Mouse (Mus musculus) heart, postnatal 0 days (tissue): Measurements from ENCODE around the gene Amdhd2. TPM values are rescaled to one million over a fixed set of nuclear protein-coding genes. Genes with fewer than 3 reads are reported as not detected.

Experiments used
- ATAC-seq: fragments of 200-750 bp; cut with Nextera tagmentation; 2 replicates; pipeline ENCODE4 v1.8.0; 2017; ENCODE audit warnings: low read depth, moderate number of reproducible peaks, moderate library complexity; ENCODE audit not compliant: insufficient read depth
- DNase-seq: peaks from one replicate; pipeline ENCODE4 v3.0.0-alpha.2; 2016; ENCODE audit warnings: low spot score
- H3K27ac ChIP-seq: fragments of 300-500 bp; sonication (generic); 2 replicates; pipeline ENCODE4 v1.5.1; 2014; ENCODE audit warnings: low read depth, mild to moderate bottlenecking
- H3K27me3 ChIP-seq: fragments of 300-500 bp; sonication (generic); 2 replicates; pipeline ENCODE4 v1.6.1; 2014; ENCODE audit warnings: low read length, mixed read lengths; ENCODE audit not compliant: control insufficient read depth, insufficient read depth
- H3K36me3 ChIP-seq: fragments of 300-500 bp; sonication (generic); replicated peaks from 2 replicates; pipeline ENCODE4 v1.6.1; 2014; ENCODE audit warnings: low read length, mixed read lengths; ENCODE audit not compliant: control insufficient read depth, insufficient read depth
- H3K4me1 ChIP-seq: fragments of 300-500 bp; sonication (generic); 2 replicates; pipeline ENCODE4 v1.6.1; 2014; ENCODE audit warnings: antibody characterized with exemption; ENCODE audit not compliant: control insufficient read depth, insufficient read depth
- H3K4me2 ChIP-seq: fragments of 300-500 bp; sonication (generic); 2 replicates; pipeline ENCODE4 v1.6.1; 2014; ENCODE audit warnings: low read depth, mild to moderate bottlenecking, low read length, moderate library complexity
- H3K4me3 ChIP-seq: fragments of 300-500 bp; sonication (generic); 2 replicates; pipeline ENCODE4 v1.5.1; 2014; ENCODE audit warnings: low read depth, low read length
- H3K9ac ChIP-seq: fragments of 300-500 bp; sonication (generic); replicated peaks from 2 replicates; pipeline ENCODE4 v1.6.1; 2014; ENCODE audit warnings: low read depth, low read length, mixed read lengths
- H3K9me3 ChIP-seq: fragments of 300-500 bp; sonication (generic); replicated peaks from 2 replicates; pipeline ENCODE4 v1.6.1; 2016; ENCODE audit warnings: low read length; ENCODE audit not compliant: control insufficient read depth
- CTCF ChIP-seq: IDR thresholded peaks from 2 replicates; pipeline ENCODE4 v1.5.1; 2016; ENCODE audit warnings: antibody characterized with exemption, control low read depth, low read depth
- EP300 ChIP-seq: IDR thresholded peaks from 2 replicates; pipeline ENCODE4 v1.6.1; 2016; ENCODE audit warnings: antibody characterized with exemption, low read depth
- WGBS: fragments of 180-500 bp; shearing (Covaris S2); extraction: QIAGEN DNeasy Blood & Tissue Kit; methylation state at CpG from one replicate; pipeline ENCODE4 v1.1.7; 2014; 5-methylcytosine and 5-hydroxymethylcytosine counted together
- polyA plus RNA-seq: library from polyadenylated mRNA; unstranded; fragments of >200 nt; fragmentation: Nextera tagmentation; extraction: Ambion mirVana; gene quantifications from 2 replicates; pipeline ENCODE4 v1.2.1, GENCODE M21; 2015
- total RNA-seq: library from RNA; depleted of rRNA; stranded (reverse); fragments of >200 nt; gene quantifications from 2 replicates; pipeline ENCODE4 v1.2.3, GENCODE M21; 2014; ENCODE audit warnings: low replicate concordance

Amdhd2 gene
- total and polyA plus RNA-seq, 2 experiments from 2014 or later = 24.4 to 33.7 TPM

DNA sequence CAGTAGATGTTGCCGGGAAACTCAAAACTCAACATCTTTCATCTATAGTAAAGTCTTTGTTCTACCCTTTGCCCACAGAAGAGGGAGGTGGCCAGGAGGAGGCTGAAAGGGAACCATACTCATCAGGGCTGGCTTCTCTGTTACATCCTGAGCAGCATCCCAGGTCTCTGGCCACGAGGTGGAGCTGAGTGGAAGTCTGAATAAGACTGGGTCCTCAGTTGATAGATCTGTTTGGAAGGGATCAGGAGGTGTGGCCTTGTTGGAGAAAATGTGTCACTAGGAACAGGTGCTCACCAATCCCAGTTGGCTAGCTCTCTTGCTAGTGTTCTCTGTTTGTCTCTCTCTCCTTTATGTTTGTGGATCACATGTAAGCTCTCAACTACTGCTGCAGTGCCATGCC lies 31.8 kb upstream of the Amdhd2 start:
- no peak overlapping the region for H3K9ac ChIP-seq
- no peaks in the 10 kb centered on the region for H3K9me3 ChIP-seq
- no peak overlapping the region for H3K4me3 ChIP-seq
- no peak for TF ChIP-seq CTCF
- TF ChIP-seq EP300 = no peak
- no peaks in the 10 kb centered on the region for H3K27me3 ChIP-seq
- no peak for ATAC-seq
- 64% methylated on average over 2 of the region's 2 CpGs for WGBS
- no peak overlapping the region for H3K27ac ChIP-seq
- no peak overlapping the region for H3K4me2 ChIP-seq
- DNase-seq = no peak
- peaks cover 25% of the 10 kb centered on the region for H3K4me1 ChIP-seq
- no peaks in the 10 kb centered on the region for H3K36me3 ChIP-seq

DNA sequence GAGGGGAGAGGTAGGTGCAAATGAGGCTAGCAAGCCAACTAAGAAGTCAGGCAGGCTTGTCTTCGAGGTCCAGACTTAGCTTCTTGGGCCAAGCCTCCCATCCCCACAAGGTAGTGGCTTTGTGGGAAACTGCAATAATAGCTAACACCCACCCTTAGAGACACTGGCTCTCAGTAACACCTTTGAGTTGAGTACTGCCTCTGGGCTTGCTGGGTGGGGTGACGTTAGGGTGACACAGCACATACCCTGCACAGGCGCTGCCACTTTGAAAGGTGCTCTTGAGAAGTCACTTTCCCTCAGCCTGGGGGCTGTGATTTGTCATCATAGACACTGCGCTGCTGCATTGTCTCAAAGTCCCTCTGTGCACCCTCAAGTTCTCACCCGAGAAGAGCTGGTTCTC lies 30.2 kb upstream of the Amdhd2 start:
- 66% methylated on average over 5 of the region's 5 CpGs for WGBS
- peaks cover 15% of the 10 kb centered on the region; the same call in 1 of the 2 replicates for H3K4me1 ChIP-seq

GRCm38 (mm10) chr17:24193268-24193667 lies 29.7 kb upstream of the Amdhd2 start:
- ATAC-seq = no peak
- Histone ChIP-seq H3K27ac (no peak overlapping the region), H3K36me3 (no peaks in the 10 kb centered on the region; the same call in 1 of the 2 replicates), H3K4me1 (peaks cover 15% of the 10 kb centered on the region; the same call in 1 of the 2 replicates), H3K4me3 (no peak overlapping the region), H3K4me2 (no peak overlapping the region), H3K27me3 (no peaks in the 10 kb centered on the region), H3K9ac (no peak overlapping the region), H3K9me3 (no peaks in the 10 kb centered on the region)
- 88% methylated on average over 8 of the region's 8 CpGs for WGBS
- TF ChIP-seq EP300 (no peak), CTCF (no peak)
- no peak for DNase-seq

More for the DNA sequence above, 30.2 kb upstream of the Amdhd2 start:
- Histone ChIP-seq H3K4me3 (no peak overlapping the region), H3K27me3 (no peaks in the 10 kb centered on the region), H3K9ac (no peak overlapping the region), H3K36me3 (no peaks in the 10 kb centered on the region; the same call in 1 of the 2 replicates), H3K4me2 (no peak overlapping the region), H3K9me3 (no peaks in the 10 kb centered on the region), H3K27ac (no peak overlapping the region)
- ATAC-seq (no peak), DNase-seq (no peak)
- TF ChIP-seq CTCF = no peak
- no peak for TF ChIP-seq EP300

DNA sequence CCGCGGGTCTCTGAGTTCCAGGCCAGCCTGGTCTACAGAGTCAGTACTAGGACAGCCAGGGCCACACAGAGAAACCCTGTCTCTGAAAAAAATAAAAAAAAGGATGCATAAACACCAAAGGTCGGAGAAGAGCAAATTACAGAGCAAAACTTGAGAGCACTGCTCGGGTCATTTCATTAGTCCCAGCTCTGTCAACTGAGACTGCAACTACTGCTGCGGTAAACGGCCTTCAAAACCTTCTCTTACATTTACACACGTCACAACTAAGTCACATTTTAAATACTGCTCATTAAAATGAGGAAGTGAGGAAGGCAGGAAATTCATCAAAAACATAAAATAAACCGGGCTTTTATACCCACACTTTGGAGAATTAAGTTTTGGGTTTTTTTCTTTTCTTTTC lies 29.3 kb upstream of the Amdhd2 start:
- H3K4me2 ChIP-seq = no peak overlapping the region
- H3K9ac ChIP-seq = no peak overlapping the region
- peaks cover 2% of the 10 kb centered on the region; the same call in 1 of the 2 replicates for H3K36me3 ChIP-seq
- TF ChIP-seq CTCF (no peak), EP300 (no peak)
- no peak overlapping the region for H3K27ac ChIP-seq
- WGBS = 80% methylated on average over 8 of the region's 8 CpGs
- ATAC-seq (no peak), DNase-seq (no peak)
- no peak overlapping the region for H3K4me3 ChIP-seq
- H3K4me1 ChIP-seq = peaks cover 15% of the 10 kb centered on the region; the same call in 1 of the 2 replicates
- no peaks in the 10 kb centered on the region for H3K27me3 ChIP-seq
- no peaks in the 10 kb centered on the region for H3K9me3 ChIP-seq

GRCm38 (mm10) chr17:24191481-24191880 lies 27.9 kb upstream of the Amdhd2 start:
- Histone ChIP-seq H3K4me1 (0 out of 2 replicates have a peak, but pooled peaks cover 9% of the 10 kb centered on the region), H3K36me3 (peaks cover 4% of the 10 kb centered on the region; the same call in 1 of the 2 replicates), H3K4me3 (no peak overlapping the region), H3K4me2 (no peak overlapping the region), H3K27me3 (no peaks in the 10 kb centered on the region), H3K27ac (no peak overlapping the region; the same call in 1 of the 2 replicates), H3K9me3 (no peaks in the 10 kb centered on the region), H3K9ac (no peak overlapping the region)
- TF ChIP-seq CTCF (no peak), EP300 (no peak)
- DNase-seq (no peak), ATAC-seq (no peak)
- 76% methylated on average over 4 of the region's 4 CpGs for WGBS

- Histone ChIP-seq H3K27me3 (no peaks in the 10 kb centered on the region), H3K4me2 (no peak overlapping the region), H3K9me3 (no peaks in the 10 kb centered on the region), H3K9ac (no peak overlapping the region), H3K27ac (no peak overlapping the region), H3K4me3 (no peak overlapping the region), H3K4me1 (0 out of 2 replicates have a peak, but pooled peaks cover 6% of the 10 kb centered on the region), H3K36me3 (peaks cover 4% of the 10 kb centered on the region; the same call in 1 of the 2 replicates)
- TF ChIP-seq EP300 (no peak), CTCF (no peak)
- DNase-seq (no peak), ATAC-seq (no peak)
- WGBS = 77% methylated on average over 2 of the region's 2 CpGs
These were observed 27.4 kb upstream of the Amdhd2 start for GRCm38 (mm10) chr17:24190934-24191333.
